Mouse (Mus musculus) MN1 (cell line): ENCODE measurements around the gene Mpc2.

Experiments used
- DNase-seq: peaks from one replicate; pipeline ENCODE4 v3.0.0-alpha.2; 2016; ENCODE audit warnings: low spot score

Gene Mpc2

GRCm38 (mm10) chr1:165460360-165460800, at the start of gene Mpc2, which contains the start of gene Dcaf6:
TSS of gene Mpc2 (plus strand) at chr1:165460637.
TSS of gene Dcaf6 (minus strand) at chr1:165460475.
- peak; percentile 99 for DNase-seq

DNA sequence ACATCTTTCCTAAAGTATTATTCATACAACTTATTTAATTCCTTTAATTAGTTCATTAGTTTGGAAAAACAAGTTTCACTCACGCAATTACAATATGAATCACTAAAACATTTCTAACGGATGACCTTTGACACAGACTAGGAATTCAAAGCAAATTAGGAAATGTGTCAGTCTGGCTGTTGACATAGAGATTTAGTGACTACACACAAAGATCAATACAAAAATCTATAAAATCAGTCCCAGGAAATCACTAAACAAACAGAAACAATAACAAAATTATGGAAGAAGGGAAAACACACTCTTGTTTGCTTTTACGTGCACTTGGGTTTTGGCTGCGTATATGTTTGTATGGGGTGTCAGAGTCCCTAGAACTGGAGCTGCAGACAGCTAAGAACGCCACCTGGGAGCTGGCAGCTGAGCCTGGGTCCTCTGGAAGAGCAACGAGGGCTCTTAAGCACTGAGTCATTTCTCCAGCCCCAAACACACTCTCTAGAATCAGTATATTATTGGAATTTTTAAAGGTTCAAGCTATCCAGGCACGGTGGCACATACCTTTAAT, 39.0 kb upstream of the Mpc2 start:
- no peak for DNase-seq

DNA sequence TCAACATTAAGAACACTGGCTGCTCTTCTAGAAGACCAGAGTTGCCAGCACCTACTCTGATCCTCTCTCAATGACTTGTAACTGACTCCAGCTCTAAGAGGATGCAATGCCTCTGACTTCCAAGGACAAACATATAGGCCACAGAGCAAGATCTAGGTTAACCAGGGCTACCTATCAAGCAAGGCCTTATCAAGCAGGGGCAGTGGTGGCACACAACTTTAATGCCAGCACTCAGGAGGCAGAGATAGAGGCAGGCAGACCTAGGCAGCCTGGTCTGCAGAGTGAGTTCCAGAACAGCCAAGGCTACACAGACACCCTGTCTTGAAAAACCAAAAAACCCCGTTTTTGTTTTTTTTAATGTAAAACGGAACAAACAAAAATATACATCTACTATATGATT, 34.2 kb upstream of the Mpc2 start:
- DNase-seq, result no peak

GRCm38 (mm10) chr1:165432883-165433282, 27.6 kb upstream of the Mpc2 start:
- no peak for DNase-seq

DNA sequence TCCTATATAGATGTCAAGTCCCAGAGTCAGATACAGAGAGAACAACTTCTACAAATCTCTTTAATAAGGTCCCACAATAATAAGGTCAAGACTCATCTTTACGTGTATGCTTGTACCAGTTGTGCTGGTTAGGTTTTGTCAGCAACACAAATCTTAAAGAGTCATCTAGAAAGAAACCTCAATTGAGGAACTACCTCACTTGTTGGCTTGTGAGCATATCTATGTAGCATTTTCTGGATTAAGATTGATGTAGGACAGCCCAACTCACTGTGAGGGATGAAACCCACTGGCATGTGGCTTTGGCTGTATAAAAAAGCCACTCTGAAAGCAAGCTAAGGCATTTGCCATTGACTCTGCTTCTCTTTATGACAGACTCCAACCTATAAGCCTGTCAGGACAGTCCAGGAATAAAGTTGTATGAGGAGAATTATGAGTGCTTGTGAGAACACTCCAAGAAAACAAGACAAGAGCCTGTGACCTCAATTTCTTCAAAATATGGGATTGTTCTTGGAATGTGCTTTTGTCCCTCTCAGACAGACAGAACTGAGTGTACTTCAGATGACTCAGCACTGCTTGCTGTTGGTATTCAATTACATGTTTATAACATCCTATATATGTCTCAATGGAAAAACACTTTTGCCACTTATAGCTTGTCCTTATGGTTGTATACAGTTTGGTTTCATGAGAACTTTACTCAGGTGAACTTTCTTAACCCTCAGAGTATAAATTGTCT, 22.0 kb upstream of the Mpc2 start:
- DNase-seq, result no peak

GRCm38 (mm10) chr1:165440788-165441187, 19.6 kb upstream of the Mpc2 start:
- DNase-seq, result no peak

GRCm38 (mm10) chr1:165441201-165441600, 19.2 kb upstream of the Mpc2 start:
- DNase-seq, result no peak

DNA sequence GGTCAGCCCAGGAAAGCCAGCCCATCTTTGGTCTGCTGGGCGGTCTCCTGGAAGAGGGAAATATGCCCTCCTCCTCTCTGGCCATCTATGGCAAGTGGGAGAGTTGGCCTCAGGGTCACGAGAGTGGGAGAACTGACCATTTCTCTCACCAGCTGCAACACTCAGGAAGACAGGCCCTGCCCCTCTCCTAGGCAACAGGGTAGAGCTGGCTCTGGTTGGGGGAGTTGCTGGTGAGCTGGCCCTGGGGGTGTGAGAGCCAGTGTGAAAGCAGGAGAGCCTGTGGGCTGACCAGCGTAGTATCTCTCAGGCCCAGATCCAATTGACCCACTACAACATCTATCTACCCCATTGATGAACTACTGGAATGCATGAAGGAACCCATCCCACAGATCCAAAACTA, 18.7 kb upstream of the Mpc2 start:
- DNase-seq, result no peak

- DNase-seq, result no peak
These were observed 1.4 kb upstream of the Mpc2 start for GRCm38 (mm10) chr1:165459041-165459502.

DNA sequence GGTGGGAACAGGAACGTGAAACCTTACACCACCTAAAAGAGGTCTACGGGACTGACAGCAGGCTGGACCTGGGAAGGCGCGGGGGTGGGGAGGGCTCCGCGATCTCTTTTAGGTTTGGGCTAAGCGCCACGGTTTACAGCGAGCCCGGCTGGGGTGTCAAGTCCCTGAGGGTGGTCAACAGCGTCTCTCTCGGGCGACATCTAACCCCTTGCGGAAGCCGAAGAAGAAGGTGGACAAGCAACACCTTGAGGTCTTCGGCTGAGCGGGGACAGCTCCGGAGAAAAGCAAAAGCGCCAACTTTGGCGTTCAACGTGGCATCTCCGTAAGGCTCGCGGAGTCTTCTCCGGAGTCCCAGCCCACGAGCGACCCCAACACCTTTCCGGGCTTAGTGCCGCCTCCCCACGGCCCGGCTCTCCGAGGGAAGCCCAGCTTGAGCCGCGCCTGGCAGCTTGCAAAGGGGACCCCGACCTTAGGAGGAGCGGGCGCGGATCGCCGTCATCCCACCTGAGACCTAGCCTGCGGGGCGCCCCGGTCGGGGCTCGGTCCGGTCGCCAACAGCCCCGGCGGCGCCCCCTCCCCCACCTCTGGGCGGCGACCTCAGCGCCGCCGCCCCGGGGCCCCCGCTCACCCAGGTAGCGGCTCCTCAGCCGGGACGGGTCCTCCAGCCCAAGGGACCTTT, 795 bp upstream of the Mpc2 start:
- peak; percentile 64 for DNase-seq

- DNase-seq, result peak; percentile 99
These were observed 452 bp downstream of the Mpc2 start for GRCm38 (mm10) chr1:165460801-165461377.

DNA sequence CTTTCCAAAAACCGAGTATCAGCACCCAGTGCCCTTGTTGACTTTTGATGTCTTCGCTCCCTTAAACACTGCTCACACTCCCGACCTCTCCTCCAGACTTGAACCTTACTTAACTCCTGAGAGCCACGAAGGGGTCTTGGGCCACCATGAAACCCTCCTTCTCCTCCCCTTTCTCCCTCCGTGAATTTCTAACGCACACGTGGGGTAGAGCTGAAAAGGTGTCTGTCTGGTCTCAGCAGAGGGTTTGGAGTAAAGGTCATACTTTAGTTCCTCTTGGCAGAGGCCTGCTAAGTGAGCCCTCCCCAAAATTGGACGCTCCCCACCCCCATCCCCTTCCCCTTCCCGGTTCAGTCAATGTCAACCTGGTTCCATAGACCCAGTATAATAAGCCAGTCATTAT, 1.2 kb downstream of the Mpc2 start:
- DNase-seq, result no peak

GRCm38 (mm10) chr1:165462861-165463260, 2.4 kb downstream of the Mpc2 start:
- no peak for DNase-seq

DNA sequence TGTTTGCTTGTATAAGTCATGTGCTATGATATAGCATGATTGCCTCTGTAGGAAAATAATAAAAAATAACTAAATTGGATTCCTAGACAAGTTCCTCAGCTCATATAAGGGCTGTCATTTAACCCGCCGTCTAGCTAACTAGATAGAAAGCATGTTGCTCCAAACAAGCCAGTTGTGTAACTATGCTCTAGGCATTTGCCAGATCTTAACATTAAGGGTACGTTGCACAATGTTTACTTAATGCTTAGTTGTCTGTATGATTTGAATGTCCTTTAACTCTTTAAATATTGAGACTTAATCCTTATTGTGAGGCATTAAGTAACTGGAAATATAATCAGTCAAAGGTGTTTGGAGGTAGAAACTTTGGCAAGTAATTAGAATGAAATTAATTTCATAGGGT, 4.1 kb downstream of the Mpc2 start:
- no peak for DNase-seq

GRCm38 (mm10) chr1:165468971-165469370, 8.5 kb downstream of the Mpc2 start:
- DNase-seq, result no peak

- no peak for DNase-seq
These were observed 9.3 kb downstream of the Mpc2 start for GRCm38 (mm10) chr1:165469717-165470116.

DNA sequence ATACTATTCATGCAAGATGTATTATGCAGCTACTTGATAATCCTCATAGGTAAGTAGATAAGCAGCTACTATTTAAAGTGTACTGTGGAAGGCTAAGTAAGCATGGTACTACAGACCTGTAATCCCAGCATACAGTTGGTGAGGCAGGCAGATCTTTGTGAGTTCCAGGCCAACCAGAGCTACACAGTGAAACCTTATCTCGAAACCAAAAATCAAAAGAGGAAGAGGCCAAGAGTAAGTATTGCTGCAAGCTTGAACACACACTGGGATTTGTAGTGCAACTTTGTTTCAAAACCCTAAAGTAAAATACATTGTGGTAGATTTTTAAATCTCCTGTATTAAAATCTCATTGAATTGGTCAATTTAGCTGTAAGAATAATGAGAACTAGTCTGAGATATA, 11.1 kb downstream of the Mpc2 start:
- no peak for DNase-seq

DNA sequence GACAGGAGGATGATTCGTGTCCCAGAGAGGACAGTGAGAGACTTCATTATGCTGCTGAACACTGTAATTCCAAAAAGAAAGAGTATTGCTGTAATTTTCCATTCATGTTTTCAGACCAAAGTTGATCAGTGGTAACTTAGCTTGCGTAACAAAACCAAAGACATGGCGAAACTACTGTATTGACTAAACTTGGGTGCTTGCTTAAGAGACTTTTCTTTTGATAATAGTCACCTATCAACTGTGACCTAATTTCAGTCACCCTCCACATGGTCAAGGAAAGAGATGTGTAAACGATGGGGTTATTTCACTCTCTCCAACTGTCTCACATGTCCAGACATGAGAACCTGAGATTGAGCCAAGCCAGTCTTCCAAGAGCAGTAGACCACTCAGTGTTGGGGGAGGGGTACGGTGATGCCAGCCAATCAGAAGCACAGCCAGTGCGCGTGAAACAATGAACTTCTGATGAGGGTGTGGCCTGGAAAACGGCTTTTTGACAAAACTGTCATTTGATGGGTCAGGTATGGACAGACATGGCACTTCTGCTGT, 24.3 kb downstream of the Mpc2 start, which contains the start of gene Adcy10:
Gene Adcy10, plus strand, starts transcription at position 496 of the 546 bp plus-strand sequence.
- DNase-seq, result no peak

DNA sequence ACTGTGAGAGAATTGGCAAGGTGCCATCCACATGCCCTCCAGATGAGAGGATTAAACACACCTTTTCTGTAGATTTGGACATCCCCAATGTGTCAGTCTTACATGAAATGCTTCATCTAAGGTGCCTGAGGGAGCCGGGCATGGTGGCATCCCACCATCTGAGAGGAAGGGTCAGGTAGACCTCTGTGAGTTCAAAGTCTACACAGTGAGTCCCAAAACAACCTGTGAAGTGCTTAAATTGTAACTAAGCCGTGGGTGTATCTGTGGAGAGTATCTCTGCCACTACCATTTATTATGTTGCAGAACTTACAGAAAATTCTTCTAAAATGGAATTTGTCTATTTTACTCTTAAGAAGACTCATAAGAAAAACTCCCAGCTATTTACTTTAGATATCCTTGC, 25.7 kb downstream of the Mpc2 start:
- no peak for DNase-seq

DNA sequence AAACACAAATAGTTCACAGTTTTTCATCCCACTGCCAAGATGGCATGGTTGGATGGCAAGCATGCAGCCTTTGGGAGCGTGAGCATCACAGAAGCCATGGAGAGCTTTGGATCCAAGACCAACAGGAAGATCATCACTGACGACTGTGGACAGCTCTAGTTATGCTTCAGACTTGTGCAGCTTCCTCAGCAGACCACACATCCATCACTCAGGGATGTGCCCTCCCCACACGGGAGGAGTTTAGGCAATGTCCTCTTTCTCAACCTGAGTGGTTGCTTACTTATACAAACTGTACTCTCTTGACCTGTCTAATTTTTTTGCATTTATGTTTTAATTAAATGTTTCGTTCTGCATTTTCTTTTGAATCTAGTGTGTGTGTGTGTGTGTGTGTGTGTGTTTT, 28.8 kb downstream of the Mpc2 start:
- DNase-seq, result no peak

- DNase-seq, result no peak
These were observed 38.4 kb downstream of the Mpc2 start for GRCm38 (mm10) chr1:165498856-165499255.

- DNase-seq, result peak; percentile 29
These were observed 43.0 kb downstream of the Mpc2 start for GRCm38 (mm10) chr1:165503307-165504024.
